Mouse (Mus musculus) MEL (cell line): Measurements from ENCODE around the gene Loxl3. TPM values are rescaled to one million over a fixed set of nuclear protein-coding genes. Genes with fewer than 3 reads are reported as not detected.

Experiments
- DNase-seq: peaks from one replicate; pipeline ENCODE4 v3.0.0; 2011; ENCODE audit warnings: low read depth, low spot score
- H3K27ac ChIP-seq: 2 replicates; pipeline ENCODE4 v1.5.1; 2012; ENCODE audit warnings: low read depth, mild to moderate bottlenecking, control low read depth, low read length, moderate library complexity; ENCODE audit not compliant: control insufficient read depth
- H3K27me3 ChIP-seq, 2 experiments: fragments of 150-350 bp in 1 of 2; sonication (generic) in 1 of 2; 2 replicates each; pipeline ENCODE4 v1.6.1; 2012; ENCODE audit warnings: low read length in 2 of 2, mild to moderate bottlenecking in 2 of 2, improper control_type of control experiment in 1 of 2, moderate library complexity in 1 of 2; ENCODE audit not compliant: insufficient read depth in 2 of 2, control insufficient read depth in 1 of 2
- H3K36me3 ChIP-seq, 2 experiments: 2 replicates each; pipeline ENCODE4 v1.6.1; 2012 to 2014; ENCODE audit warnings: low read length in 2 of 2, improper control_type of control experiment in 1 of 2, inconsistent platforms in 1 of 2, mild to moderate bottlenecking in 1 of 2; ENCODE audit not compliant: insufficient read depth in 2 of 2, control insufficient read depth in 1 of 2
- H3K4me1 ChIP-seq, 2 experiments: fragments of 150-350 bp in 1 of 2; sonication (generic) in 1 of 2; 2 replicates each; pipeline ENCODE4 v1.6.1; 2012; ENCODE audit warnings: low read length in 2 of 2, improper control_type of control experiment in 1 of 2, mild to moderate bottlenecking in 1 of 2; ENCODE audit not compliant: insufficient read depth in 2 of 2, control insufficient read depth in 1 of 2
- H3K4me3 ChIP-seq, 2 experiments: fragments of 150-350 bp in 1 of 2; sonication (generic) in 1 of 2; 2 replicates each; pipeline ENCODE4 v1.5.1; 2012; ENCODE audit warnings: low read depth in 2 of 2, low read length in 2 of 2, mild to moderate bottlenecking in 2 of 2, moderate library complexity in 2 of 2, control low read depth in 1 of 2, improper control_type of control experiment in 1 of 2; ENCODE audit not compliant: control insufficient read depth in 1 of 2, insufficient read depth in 1 of 2
- H3K79me2 ChIP-seq: 2 replicates; pipeline ENCODE4 v1.6.1; 2012; ENCODE audit warnings: mild to moderate bottlenecking, low read length, moderate library complexity; ENCODE audit not compliant: control insufficient read depth, poor library complexity, insufficient read depth
- H3K9ac ChIP-seq: 2 replicates; pipeline ENCODE4 v1.6.1; 2012; ENCODE audit warnings: low read depth, mild to moderate bottlenecking, control low read depth, low read length, moderate library complexity; ENCODE audit not compliant: control insufficient read depth, poor library complexity, severe bottlenecking
- H3K9me3 ChIP-seq: fragments of 150-350 bp; sonication (generic); replicated peaks from 2 replicates; pipeline ENCODE4 v1.6.1; 2012; ENCODE audit warnings: mild to moderate bottlenecking, low read length, improper control_type of control experiment, moderate library complexity; ENCODE audit not compliant: insufficient read depth
- CHD1 ChIP-seq: IDR thresholded peaks from 2 replicates; pipeline ENCODE4 v1.6.1; 2012; ENCODE audit warnings: low read depth, mild to moderate bottlenecking, inconsistent platforms, low read length, improper control_type of control experiment
- EP300 ChIP-seq, 2 experiments: IDR thresholded peaks; 2 replicates each; pipeline ENCODE4 v1.6.1; 2011; ENCODE audit warnings: improper control_type of control experiment in 2 of 2, low read length in 2 of 2, low read depth in 1 of 2, mild to moderate bottlenecking in 1 of 2
- ETS1 ChIP-seq: IDR thresholded peaks from 2 replicates; pipeline ENCODE4 v1.6.1; 2012; ENCODE audit warnings: low read depth, mild to moderate bottlenecking, inconsistent platforms, low read length, improper control_type of control experiment, moderate library complexity
- JUND ChIP-seq: IDR thresholded peaks from 2 replicates; pipeline ENCODE4 v1.6.1; 2011; ENCODE audit warnings: low read depth, mild to moderate bottlenecking, improper control_type of control experiment, low read length
- KAT2A ChIP-seq: conservative IDR thresholded peaks from 2 replicates; pipeline ENCODE4 v1.6.1; 2012; ENCODE audit warnings: low read depth, low read length, improper control_type of control experiment, inconsistent platforms
- MAX ChIP-seq: IDR thresholded peaks from 2 replicates; pipeline ENCODE4 v1.6.1; 2011; ENCODE audit warnings: low read length, improper control_type of control experiment
- MYC ChIP-seq: IDR thresholded peaks from 2 replicates; pipeline ENCODE4 v1.6.1; 2011; ENCODE audit warnings: low read depth, mild to moderate bottlenecking, low read length, improper control_type of control experiment, moderate library complexity
- RCOR1 ChIP-seq: IDR thresholded peaks from 2 replicates; pipeline ENCODE4 v1.6.1; 2012; ENCODE audit warnings: low read depth, mild to moderate bottlenecking, inconsistent platforms, low read length, improper control_type of control experiment
- SIN3A ChIP-seq: IDR thresholded peaks from 2 replicates; pipeline ENCODE4 v1.6.1; 2012; ENCODE audit warnings: low read length, improper control_type of control experiment, inconsistent platforms
- UBTF ChIP-seq: IDR thresholded peaks from 2 replicates; pipeline ENCODE4 v1.6.1; 2012; ENCODE audit warnings: low read depth, mild to moderate bottlenecking, inconsistent platforms, low read length, improper control_type of control experiment, moderate library complexity, borderline replicate concordance; ENCODE audit not compliant: insufficient read depth
- USF1 ChIP-seq: IDR thresholded peaks from 2 replicates; pipeline ENCODE4 v1.6.1; 2014; ENCODE audit warnings: low read depth, mild to moderate bottlenecking, inconsistent platforms, low read length, improper control_type of control experiment, moderate library complexity
- ZC3H11A ChIP-seq: IDR thresholded peaks from 2 replicates; pipeline ENCODE4 v1.6.1; 2012; ENCODE audit warnings: low read depth, mild to moderate bottlenecking, inconsistent platforms, low read length, improper control_type of control experiment
- ZKSCAN1 ChIP-seq: IDR thresholded peaks from 2 replicates; pipeline ENCODE4 v1.6.1; 2012; ENCODE audit warnings: low read depth, mild to moderate bottlenecking, inconsistent platforms, low read length, improper control_type of control experiment, moderate library complexity
- ZNF384 ChIP-seq: IDR thresholded peaks from 2 replicates; pipeline ENCODE4 v1.6.1; 2012; ENCODE audit warnings: low read depth, mild to moderate bottlenecking, inconsistent platforms, low read length, improper control_type of control experiment
- polyA plus RNA-seq, 2 experiments: library from polyadenylated mRNA; stranded (reverse) in 1 of 2; unstranded in 1 of 2; fragments of >175 nt in 1 of 2; fragments of >200 nt in 1 of 2; gene quantifications; 2 replicates each; pipeline versions ENCODE4 v1.2.1 to v1.2.4; 2012; ENCODE audit warnings: low replicate concordance in 2 of 2, low read depth in 1 of 2; ENCODE audit not compliant: insufficient read length in 2 of 2, insufficient read depth in 1 of 2, missing spikeins in 1 of 2
- total RNA-seq: library from RNA; depleted of rRNA; stranded (reverse); fragments of 300-350 nt; gene quantifications from 2 replicates; pipeline ENCODE4 v1.2.3, GENCODE M21; 2012

The Loxl3 gene
- total and polyA plus RNA-seq, 3 experiments = 0.77 to 1.0 TPM; not detected in 1

- Histone ChIP-seq H3K27ac (no peak within 1 kb of the TSS), H3K9ac (no peak within 1 kb of the TSS), H3K9me3 (no peaks in the 10 kb centered on the region), H3K4me3 (no peak within 1 kb of the TSS), H3K4me1 (no peaks in the 10 kb centered on the region), H3K36me3 (no peaks in the 10 kb centered on the region), H3K79me2 (no peaks in the 10 kb centered on the region), H3K27me3 (peaks cover 2 to 4% of the 10 kb centered on the region in 2 experiments; a peak in 2 of 4 replicates)
- DNase-seq = no peak
- TF ChIP-seq USF1 (no peak), CHD1 (no peak), RCOR1 (no peak), ZNF384 (no peak), MAX (no peak), JUND (no peak), MYC (no peak), ZC3H11A (no peak), KAT2A (no peak), EP300 (IDR thresholded peaks at IDR 0.05; ENCODE audit: low read depth in 1 of 2, low read length in 2 of 2) (no peak), SIN3A (no peak), UBTF (no peak), ETS1 (no peak)
Measured at GRCm38 (mm10) chr6:83086121-83087035, 52.4 kb downstream of the Loxl3 start, which contains the start of gene Lbx2. Gene Lbx2 (plus strand): TSS chr6:83086367.

- H3K36me3 ChIP-seq = no peaks in the 10 kb centered on the region
- H3K27me3 ChIP-seq = peaks cover 2 to 4% of the 10 kb centered on the region in 2 experiments; a peak in 2 of 4 replicates
- no peak overlapping the region for H3K9ac ChIP-seq
- TF ChIP-seq ZKSCAN1 = no peak
- H3K9me3 ChIP-seq = no peaks in the 10 kb centered on the region
- H3K79me2 ChIP-seq = no peaks in the 10 kb centered on the region
- H3K4me3 ChIP-seq = no peak overlapping the region
- DNase-seq = no peak
- H3K4me1 ChIP-seq = no peaks in the 10 kb centered on the region
- H3K27ac ChIP-seq = no peak overlapping the region
Measured at GRCm38 (mm10) chr6:83087205-83087925, 53.4 kb downstream of the Loxl3 start.
